Mouse (Mus musculus) left cerebral cortex, adult 2 months (tissue): ENCODE data around the gene Nup210. TPM values are rescaled to one million over a fixed set of nuclear protein-coding genes. Genes with fewer than 3 reads are reported as not detected.

Experiments
- DNase-seq, 2 experiments: peaks; one replicate each; pipeline ENCODE4 v3.0.0; 2021 to 2022; ENCODE audit warnings: low spot score in 2 of 2, mixed read lengths in 1 of 2; ENCODE audit errors: extremely low spot score in 1 of 2
- H3K27ac ChIP-seq: fragments of 200-600 bp; 2 replicates; pipeline ENCODE4 v1.8.1; 2022
- H3K4me3 ChIP-seq: fragments of 200-600 bp; 2 replicates; pipeline ENCODE4 v1.8.1; 2022
- CTCF ChIP-seq: fragments of 200-600 bp; IDR thresholded peaks from 2 replicates; pipeline ENCODE4 v1.8.1; 2022; ENCODE audit warnings: antibody characterized with exemption, mild to moderate bottlenecking, moderate library complexity
- intact Hi-C: fragments of 180-260 bp; cut with DNase I; formaldehyde crosslinking; loops from one replicate; pipeline ENCODE4 v1.15.1; 2025
- total RNA-seq, 2 experiments: library from RNA; stranded (reverse); gene quantifications; 2 replicates each; pipeline ENCODE4 v1.2.3; 2021

The Nup210 gene
- total RNA-seq, 2 experiments from 2014 or later: 23.5 to 24.5 TPM

- no peak; the same call in 1 of the 2 replicates for TF ChIP-seq CTCF
- DNase-seq: no peak
- H3K27ac ChIP-seq: no peak overlapping the region
- intact Hi-C loops: loop anchor here (10.0 kb wide), 1 partner anchor 232 kb away; no protein-coding TSS in a partner anchor
- no peak overlapping the region for H3K4me3 ChIP-seq
Measured at GRCm38 (mm10) chr6:91052572-91052971, 64.1 kb downstream of the Nup210 start.

GRCm38 (mm10) chr6:91048019-91048418, 68.6 kb downstream of the Nup210 start:
- DNase-seq: no peak
- no peak for TF ChIP-seq CTCF
- intact Hi-C loops: no loop called here
- no peak overlapping the region for H3K4me3 ChIP-seq
- peak overlapping the region; percentile 36; the same call in 1 of the 2 replicates for H3K27ac ChIP-seq

GRCm38 (mm10) chr6:91047434-91047833, 69.2 kb downstream of the Nup210 start:
- H3K27ac ChIP-seq: peak overlapping the region; percentile 36; the same call in 1 of the 2 replicates
- no peak for DNase-seq
- no peak for TF ChIP-seq CTCF
- H3K4me3 ChIP-seq: no peak overlapping the region
- intact Hi-C loops: no loop called here

GRCm38 (mm10) chr6:91046184-91046583, 70.4 kb downstream of the Nup210 start:
- intact Hi-C loops: no loop called here
- Histone ChIP-seq H3K27ac (no peak overlapping the region), H3K4me3 (no peak overlapping the region)
- no peak for DNase-seq
- no peak for TF ChIP-seq CTCF

- intact Hi-C loops: loop anchor here (5.0 kb wide), 1 partner anchor 172 kb away; no protein-coding TSS in a partner anchor
- no peak for TF ChIP-seq CTCF
Measured at GRCm38 (mm10) chr6:91044628-91045331, 71.8 kb downstream of the Nup210 start.

GRCm38 (mm10) chr6:91041287-91041686, 75.3 kb downstream of the Nup210 start:
- Histone ChIP-seq H3K4me3 (no peak overlapping the region), H3K27ac (peak overlapping the region; percentile 70)
- intact Hi-C loops: loop anchor here (5.0 kb wide), 1 partner anchor 169 kb away; no protein-coding TSS in a partner anchor
- peak; percentile 40 to 56 for DNase-seq
- TF ChIP-seq CTCF: peak; percentile 9; the same call in 1 of the 2 replicates

More at GRCm38 (mm10) chr6:91044628-91045331, 71.8 kb downstream of the Nup210 start:
- no peak overlapping the region for H3K4me3 ChIP-seq
- no peak for DNase-seq
- no peak overlapping the region for H3K27ac ChIP-seq

GRCm38 (mm10) chr6:91028256-91028655, 88.4 kb downstream of the Nup210 start:
- Histone ChIP-seq H3K27ac (no peak overlapping the region), H3K4me3 (no peak overlapping the region)
- intact Hi-C loops: no loop called here
- DNase-seq: no peak
- TF ChIP-seq CTCF: no peak

GRCm38 (mm10) chr6:91020810-91021209, 95.8 kb downstream of the Nup210 start:
- intact Hi-C loops: no loop called here
- no peak overlapping the region for H3K4me3 ChIP-seq
- no peak for DNase-seq
- H3K27ac ChIP-seq: no peak overlapping the region
- TF ChIP-seq CTCF: no peak

- no peak for DNase-seq
- Histone ChIP-seq H3K4me3 (no peak overlapping the region), H3K27ac (no peak overlapping the region)
- intact Hi-C loops: no loop called here
- TF ChIP-seq CTCF: no peak
Measured at GRCm38 (mm10) chr6:91016600-91017230, 99.9 kb downstream of the Nup210 start.

- intact Hi-C loops: no loop called here
- no peak for DNase-seq
- no peak overlapping the region for H3K27ac ChIP-seq
- TF ChIP-seq CTCF: no peak
- no peak overlapping the region for H3K4me3 ChIP-seq
Measured at GRCm38 (mm10) chr6:91014198-91014958, 102.3 kb downstream of the Nup210 start.

GRCm38 (mm10) chr6:91012458-91012857, 104.2 kb downstream of the Nup210 start:
- H3K4me3 ChIP-seq: no peak overlapping the region
- H3K27ac ChIP-seq: no peak overlapping the region
- TF ChIP-seq CTCF: no peak
- no peak for DNase-seq
- intact Hi-C loops: no loop called here

- no peak overlapping the region for H3K27ac ChIP-seq
- intact Hi-C loops: no loop called here
- TF ChIP-seq CTCF: no peak
- no peak overlapping the region for H3K4me3 ChIP-seq
- no peak for DNase-seq
Measured at GRCm38 (mm10) chr6:91011568-91011967, 105.1 kb downstream of the Nup210 start.
